Mouse (Mus musculus) stomach, embryonic 16.5 days (tissue): Measurements from ENCODE around the gene Chst15. TPM values are rescaled to one million over a fixed set of nuclear protein-coding genes. Genes with fewer than 3 reads are reported as not detected.

Experiments
- ATAC-seq: fragments of 200-750 bp; cut with Nextera tagmentation; 2 replicates; pipeline ENCODE4 v1.8.0; 2017; ENCODE audit warnings: moderate number of reproducible peaks, moderate TSS enrichment; ENCODE audit not compliant: insufficient read depth, low FRiP score
- H3K27ac ChIP-seq: fragments of 300-500 bp; sonication (generic); 2 replicates; pipeline ENCODE4 v1.5.1; 2014; ENCODE audit warnings: low read length
- H3K27me3 ChIP-seq: fragments of 300-500 bp; sonication (generic); 2 replicates; pipeline ENCODE4 v1.6.1; 2014; ENCODE audit warnings: low read length, control low read depth, mixed read lengths; ENCODE audit not compliant: control insufficient read depth, insufficient read depth
- H3K36me3 ChIP-seq: fragments of 300-500 bp; sonication (generic); 2 replicates; pipeline ENCODE4 v1.6.1; 2014; ENCODE audit warnings: low read length; ENCODE audit not compliant: control insufficient read depth, insufficient read depth
- H3K4me1 ChIP-seq: fragments of 300-500 bp; sonication (generic); 2 replicates; pipeline ENCODE4 v1.6.1; 2014; ENCODE audit warnings: low read length, control low read depth, mixed read lengths; ENCODE audit not compliant: control insufficient read depth, insufficient read depth
- H3K4me2 ChIP-seq: fragments of 300-500 bp; sonication (generic); 2 replicates; pipeline ENCODE4 v1.6.1; 2014; ENCODE audit warnings: low read depth, low read length, mixed read lengths
- H3K4me3 ChIP-seq: fragments of 300-500 bp; sonication (generic); replicated peaks from 2 replicates; pipeline ENCODE4 v1.5.1; 2014; ENCODE audit warnings: mild to moderate bottlenecking, low read length
- H3K9ac ChIP-seq: fragments of 300-500 bp; sonication (generic); 2 replicates; pipeline ENCODE4 v1.6.1; 2014; ENCODE audit warnings: low read length
- H3K9me3 ChIP-seq: fragments of 300-500 bp; sonication (generic); replicated peaks from 2 replicates; pipeline ENCODE4 v1.6.1; 2016; ENCODE audit warnings: low read length, control low read depth; ENCODE audit not compliant: control insufficient read depth
- WGBS: fragments of 180-500 bp; shearing (Covaris S2); extraction: QIAGEN DNeasy Blood & Tissue Kit; methylation state at CpG from one replicate; pipeline ENCODE4 v1.1.7; 2014; 5-methylcytosine and 5-hydroxymethylcytosine counted together
- polyA plus RNA-seq: library from polyadenylated mRNA; unstranded; fragments of >200 nt; fragmentation: Nextera tagmentation; extraction: Ambion mirVana; gene quantifications from 2 replicates; pipeline ENCODE4 v1.2.1, GENCODE M21; 2015

The Chst15 gene
- polyA plus RNA-seq, 1 experiment from 2014 or later = 25.5 TPM

GRCm38 (mm10) chr7:132339041-132339839 is 22.2 kb upstream of the Chst15 start:
- Histone ChIP-seq H3K27ac (peak overlapping the region; percentile 60), H3K4me1 (peaks cover 12% of the 10 kb centered on the region; the same call in 1 of the 2 replicates), H3K36me3 (no peaks in the 10 kb centered on the region), H3K4me3 (no peak overlapping the region), H3K27me3 (no peaks in the 10 kb centered on the region), H3K4me2 (no peak overlapping the region), H3K9ac (no peak overlapping the region), H3K9me3 (no peaks in the 10 kb centered on the region)
- 76% methylated on average over 14 of the region's 14 CpGs for WGBS
- no peak for ATAC-seq

- Histone ChIP-seq H3K4me3 (no peak overlapping the region), H3K4me1 (peaks cover 12% of the 10 kb centered on the region; the same call in 1 of the 2 replicates), H3K4me2 (no peak overlapping the region), H3K9ac (no peak overlapping the region), H3K27me3 (no peaks in the 10 kb centered on the region), H3K36me3 (no peaks in the 10 kb centered on the region), H3K27ac (peak overlapping the region; percentile 62), H3K9me3 (no peaks in the 10 kb centered on the region)
- WGBS = 63% methylated on average over 6 of the region's 6 CpGs
- no peak for ATAC-seq
Measured at GRCm38 (mm10) chr7:132338350-132338749, 21.3 kb upstream of the Chst15 start.

- no peak for ATAC-seq
- Histone ChIP-seq H3K27me3 (no peaks in the 10 kb centered on the region), H3K36me3 (no peaks in the 10 kb centered on the region), H3K4me3 (no peak overlapping the region), H3K27ac (peak overlapping the region; percentile 62), H3K9me3 (no peaks in the 10 kb centered on the region), H3K4me2 (no peak overlapping the region), H3K9ac (no peak overlapping the region), H3K4me1 (peaks cover 12% of the 10 kb centered on the region; the same call in 1 of the 2 replicates)
- WGBS = 73% methylated on average over 11 of the region's 11 CpGs
Measured at GRCm38 (mm10) chr7:132337268-132337917, 20.4 kb upstream of the Chst15 start.

GRCm38 (mm10) chr7:132336781-132337180 is 19.8 kb upstream of the Chst15 start:
- Histone ChIP-seq H3K27me3 (no peaks in the 10 kb centered on the region), H3K27ac (no peak overlapping the region; the same call in 1 of the 2 replicates), H3K9ac (no peak overlapping the region), H3K4me2 (no peak overlapping the region), H3K4me3 (no peak overlapping the region), H3K9me3 (no peaks in the 10 kb centered on the region), H3K4me1 (peaks cover 12% of the 10 kb centered on the region; the same call in 1 of the 2 replicates), H3K36me3 (no peaks in the 10 kb centered on the region)
- WGBS = 50% methylated on average over 3 of the region's 3 CpGs
- ATAC-seq = no peak

GRCm38 (mm10) chr7:132335367-132335766 is 18.3 kb upstream of the Chst15 start:
- no peak overlapping the region for H3K27ac ChIP-seq
- no peaks in the 10 kb centered on the region for H3K36me3 ChIP-seq
- WGBS = 86% methylated on average over 4 of the region's 4 CpGs
- no peak overlapping the region for H3K4me2 ChIP-seq
- no peaks in the 10 kb centered on the region for H3K27me3 ChIP-seq
- H3K9ac ChIP-seq = no peak overlapping the region
- no peak overlapping the region for H3K4me3 ChIP-seq
- H3K4me1 ChIP-seq = peaks cover 12% of the 10 kb centered on the region; the same call in 1 of the 2 replicates
- no peak for ATAC-seq
- no peaks in the 10 kb centered on the region for H3K9me3 ChIP-seq

- ATAC-seq = no peak
- H3K4me1 ChIP-seq = peaks cover 12% of the 10 kb centered on the region; the same call in 1 of the 2 replicates
Measured at GRCm38 (mm10) chr7:132333078-132333477, 16.1 kb upstream of the Chst15 start.

GRCm38 (mm10) chr7:132332176-132332575 is 15.1 kb upstream of the Chst15 start:
- H3K9me3 ChIP-seq = no peaks in the 10 kb centered on the region
- no peaks in the 10 kb centered on the region for H3K36me3 ChIP-seq
- no peaks in the 10 kb centered on the region for H3K27me3 ChIP-seq
- ATAC-seq = no peak
- H3K9ac ChIP-seq = no peak overlapping the region
- H3K27ac ChIP-seq = no peak overlapping the region; the same call in 1 of the 2 replicates
- WGBS = 41% methylated on average over 11 of the region's 11 CpGs
- H3K4me2 ChIP-seq = no peak overlapping the region
- H3K4me3 ChIP-seq = no peak overlapping the region
- peaks cover 5% of the 10 kb centered on the region; the same call in 1 of the 2 replicates for H3K4me1 ChIP-seq

More at GRCm38 (mm10) chr7:132333078-132333477, 16.1 kb upstream of the Chst15 start:
- Histone ChIP-seq H3K9ac (no peak overlapping the region), H3K27ac (no peak overlapping the region), H3K4me2 (no peak overlapping the region), H3K4me3 (no peak overlapping the region), H3K27me3 (no peaks in the 10 kb centered on the region), H3K36me3 (no peaks in the 10 kb centered on the region), H3K9me3 (no peaks in the 10 kb centered on the region)
- 67% methylated on average over 1 of the region's 1 CpGs for WGBS

GRCm38 (mm10) chr7:132330179-132330578 is 13.2 kb upstream of the Chst15 start:
- Histone ChIP-seq H3K36me3 (no peaks in the 10 kb centered on the region), H3K4me1 (peaks cover 12% of the 10 kb centered on the region), H3K9me3 (no peaks in the 10 kb centered on the region), H3K4me2 (no peak overlapping the region), H3K27me3 (no peaks in the 10 kb centered on the region), H3K9ac (no peak overlapping the region), H3K4me3 (no peak overlapping the region), H3K27ac (no peak overlapping the region)
- WGBS = 54% methylated on average over 1 of the region's 1 CpGs
- no peak for ATAC-seq

GRCm38 (mm10) chr7:132328648-132329047 is 11.6 kb upstream of the Chst15 start:
- WGBS = 79% methylated on average over 1 of the region's 1 CpGs

More at GRCm38 (mm10) chr7:132328648-132329047, 11.6 kb upstream of the Chst15 start:
- Histone ChIP-seq H3K9ac (no peak overlapping the region), H3K4me2 (no peak overlapping the region), H3K9me3 (no peaks in the 10 kb centered on the region), H3K27me3 (no peaks in the 10 kb centered on the region), H3K36me3 (no peaks in the 10 kb centered on the region), H3K27ac (no peak overlapping the region), H3K4me1 (peaks cover 17% of the 10 kb centered on the region), H3K4me3 (no peak overlapping the region)
- no peak for ATAC-seq
